Mouse (Mus musculus) E14TG2a.4 (cell line): ENCODE data around the gene Cphx3.
"Not testable (repeated sequence)": the region's sequence is repeated elsewhere in the genome, so short reads cannot be mapped to it uniquely, and the experiment has no call there.

Experiments used
- H3K27me3 ChIP-seq: 2 replicates; pipeline ENCODE4 v1.6.1; 2014; ENCODE audit warnings: low read length, control low read depth; ENCODE audit not compliant: insufficient read depth
- H3K36me3 ChIP-seq: 2 replicates; pipeline ENCODE4 v1.6.1; 2014; ENCODE audit warnings: low read length, control low read depth; ENCODE audit not compliant: insufficient read depth
- H3K4me1 ChIP-seq: replicated peaks from 2 replicates; pipeline ENCODE4 v1.6.1; 2014; ENCODE audit warnings: low read depth, low read length, control low read depth
- H3K4me3 ChIP-seq: replicated peaks from 2 replicates; pipeline ENCODE4 v1.5.1; 2014; ENCODE audit warnings: mild to moderate bottlenecking, low read length
- H3K9me3 ChIP-seq: 2 replicates; pipeline ENCODE4 v1.6.1; 2014; ENCODE audit warnings: low read length, control low read depth

The Cphx3 gene

DNA sequence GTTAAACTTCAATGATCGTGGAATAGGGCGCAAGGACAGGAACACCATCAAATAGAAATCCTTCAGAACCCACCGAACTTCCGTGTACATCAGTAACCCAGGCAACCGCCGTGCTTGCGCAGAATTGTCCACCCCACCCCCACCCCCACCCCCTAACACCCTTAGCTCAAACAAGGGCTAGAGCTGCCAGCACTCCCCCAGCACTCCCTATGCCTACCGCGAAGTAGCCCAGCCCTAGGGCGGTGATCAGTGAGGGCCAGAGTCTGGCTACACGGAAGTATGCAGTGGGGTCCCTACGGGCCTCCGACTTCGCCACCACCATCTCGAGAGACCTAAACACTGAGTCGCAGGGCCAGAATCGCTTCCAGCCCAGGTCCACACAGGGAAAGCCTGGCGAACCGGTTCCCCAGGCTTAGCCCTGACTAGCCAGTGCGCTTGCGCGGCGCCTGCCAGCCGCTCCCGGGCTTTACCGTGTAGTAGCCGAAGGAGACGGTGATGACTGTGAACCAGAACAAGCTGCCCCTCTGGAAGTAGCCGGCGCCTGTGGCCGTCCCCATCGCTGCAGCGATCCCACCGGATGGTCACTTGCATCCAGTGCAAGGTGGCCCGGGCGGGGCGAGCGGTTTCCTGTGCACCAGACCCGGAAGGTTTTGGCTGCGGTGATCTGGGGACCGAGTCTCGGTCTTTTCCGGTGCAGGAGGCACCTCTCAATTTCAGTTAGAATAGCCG lies 124.3 kb downstream of the Cphx3 start:
- H3K9me3 ChIP-seq, H3K4me1 ChIP-seq, H3K36me3 ChIP-seq, H3K27me3 ChIP-seq, H3K4me3 ChIP-seq: not testable (repeated sequence)

DNA sequence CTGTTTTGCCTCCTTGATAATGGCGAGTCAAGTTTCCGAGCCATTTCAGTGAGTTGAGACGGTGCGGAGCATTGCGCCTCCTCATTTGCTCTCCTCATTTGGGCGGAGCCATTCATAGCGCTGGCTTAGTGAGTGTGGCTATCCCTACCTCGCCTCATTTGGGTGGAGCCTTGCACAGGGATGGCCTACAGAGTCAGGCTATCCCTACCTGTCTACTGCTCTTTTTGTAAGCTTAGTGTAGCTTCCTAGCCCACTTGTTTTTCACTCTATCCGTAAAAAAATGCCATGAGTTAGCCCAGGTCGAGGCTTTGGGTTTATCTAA lies 124.8 kb downstream of the Cphx3 start, which contains the start of gene Tmem254b:
Gene Tmem254b (minus strand): TSS at position 116 of the 322 bp plus-strand sequence.
- H3K9me3 ChIP-seq, H3K27me3 ChIP-seq, H3K4me3 ChIP-seq, H3K4me1 ChIP-seq, H3K36me3 ChIP-seq: not testable (repeated sequence)

GRCm38 (mm10) chr14:26216233-26217000 lies 134.3 kb downstream of the Cphx3 start:
- H3K9me3 ChIP-seq, H3K36me3 ChIP-seq, H3K27me3 ChIP-seq, H3K4me1 ChIP-seq, H3K4me3 ChIP-seq: not testable (repeated sequence)

DNA sequence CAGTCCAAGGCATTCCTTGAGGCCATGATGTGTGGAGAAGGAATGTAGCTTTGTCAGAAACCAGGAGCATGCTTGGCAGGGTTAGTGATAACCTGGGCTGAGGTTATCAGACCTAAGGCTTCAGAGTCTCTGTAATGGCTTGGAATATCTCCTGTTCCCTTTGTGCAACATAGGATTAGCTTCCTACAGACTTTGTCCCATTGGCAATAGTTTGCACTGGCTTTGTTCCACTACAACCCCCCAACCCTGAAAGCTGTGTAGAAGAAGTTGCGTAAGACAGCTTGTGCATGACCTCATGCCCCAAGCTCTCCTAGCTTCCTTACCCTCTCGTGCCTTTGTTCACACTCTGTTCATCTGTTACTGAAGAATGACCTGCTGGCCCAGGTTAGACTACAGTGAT lies 155.1 kb downstream of the Cphx3 start:
- not testable (repeated sequence) for H3K9me3 ChIP-seq, H3K36me3 ChIP-seq, H3K27me3 ChIP-seq, H3K4me3 ChIP-seq, H3K4me1 ChIP-seq

DNA sequence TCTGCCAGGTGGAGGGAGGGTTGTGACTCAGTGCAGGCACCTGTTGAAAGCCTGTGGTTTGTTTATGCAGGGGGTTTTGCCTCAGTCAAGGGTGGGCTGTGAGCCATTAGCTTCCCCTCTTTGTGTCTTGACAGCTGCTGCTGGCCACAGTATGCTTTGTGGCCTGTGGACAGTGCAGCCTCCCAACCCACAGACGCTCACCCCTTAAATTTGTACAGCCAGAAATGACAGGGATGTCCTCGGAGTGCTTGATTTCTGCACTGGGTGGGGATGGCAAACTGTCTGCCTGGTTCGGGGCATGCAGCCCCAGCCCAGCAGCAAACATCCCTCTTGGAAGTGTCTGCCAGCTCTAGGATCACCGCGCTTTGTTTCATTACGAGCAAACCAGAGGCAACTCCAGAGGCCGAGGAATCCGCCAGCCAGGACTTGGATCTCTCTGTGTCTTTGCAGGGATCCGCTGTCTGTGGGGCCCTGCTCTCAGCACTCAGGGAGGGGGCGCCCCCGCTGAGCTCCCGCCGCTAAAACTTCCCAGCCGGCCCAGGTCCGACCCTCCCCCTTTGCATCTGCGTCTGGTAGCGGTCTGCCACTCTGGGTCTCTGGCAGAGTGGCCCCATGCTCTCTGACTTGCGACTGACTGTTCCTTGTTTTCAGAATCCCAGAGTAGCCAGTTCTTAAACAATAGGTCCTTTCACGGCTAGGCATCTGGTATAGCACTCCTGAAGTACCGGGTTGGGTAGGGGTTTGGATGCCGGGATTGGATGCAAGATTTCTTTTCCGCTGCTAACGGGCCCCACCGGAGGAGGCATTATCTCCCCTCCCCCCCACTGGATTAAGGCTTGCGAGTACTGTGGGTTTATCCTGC lies 175.9 kb downstream of the Cphx3 start, which contains the start of gene Duxbl3:
Gene Duxbl3 (plus strand): TSS at position 207 of the 862 bp plus-strand sequence.
- not testable (repeated sequence) for H3K4me3 ChIP-seq

GRCm38 (mm10) chr14:26258729-26259128 lies 176.6 kb downstream of the Cphx3 start:
- not testable (repeated sequence) for H3K4me3 ChIP-seq

More for the DNA sequence above, 175.9 kb downstream of the Cphx3 start, which contains the start of gene Duxbl3:
- not testable (repeated sequence) for H3K36me3 ChIP-seq, H3K9me3 ChIP-seq, H3K27me3 ChIP-seq, H3K4me1 ChIP-seq

More at GRCm38 (mm10) chr14:26258729-26259128, 176.6 kb downstream of the Cphx3 start:
- not testable (repeated sequence) for H3K4me1 ChIP-seq, H3K36me3 ChIP-seq, H3K27me3 ChIP-seq, H3K9me3 ChIP-seq
